ENCODE assay signal across 17 mouse cellular contexts in the genomic region with DNA sequence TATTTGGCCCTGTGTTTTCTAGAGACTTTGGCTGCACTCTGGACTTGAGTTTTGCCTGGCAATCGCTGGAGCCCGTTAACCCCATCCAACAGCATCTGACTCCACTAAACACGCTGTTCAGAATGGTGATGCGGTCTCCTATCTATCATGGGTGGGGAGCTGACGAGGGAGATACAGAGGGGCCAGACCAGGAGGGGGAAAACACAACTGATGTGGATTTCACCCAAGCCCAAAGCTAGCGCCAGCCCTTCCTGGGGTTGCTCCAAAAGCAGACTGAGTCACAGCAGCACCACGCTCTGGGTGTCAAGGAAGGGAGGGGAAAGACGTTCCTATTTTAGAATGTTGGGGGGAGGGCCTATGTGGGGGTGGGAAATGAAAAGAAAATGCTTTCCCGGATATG.
DNase-seq lines count a peak whose midpoint lies in the region; ATAC-seq lines count a peak whose summit lies in the region.
"Had no signal": no experiment of that assay in that cellular context is flagged by ENCODE, and none has a peak within 500 bp of the region (broad histone marks: within the 10 kb centered on the region; RNA-seq: fewer than 3 reads in every experiment).

No protein-coding gene starts in this region.

- WGBS in midbrain, embryonic 13.5 days: 33% methylated on average over 9 of the region's 9 CpGs
- WGBS in midbrain, embryonic 14.5 days: 36% methylated on average over 9 of the region's 9 CpGs
- WGBS in liver, embryonic 13.5 days (ENCODE audit: insufficient replicate concordance): 30% methylated on average over 9 of the region's 9 CpGs

- H3K4me2 ChIP-seq in midbrain, embryonic 13.5 days (replicated peaks): 0 out of 2 replicates have a peak overlapping the region, but pooled peaks have one; percentile 37
- no peak overlapping the region for H3K4me2 ChIP-seq in midbrain, embryonic 14.5 days (ENCODE audit: low read length)
- H3K4me2 ChIP-seq in liver, embryonic 13.5 days: no peak overlapping the region

- DNase-seq in heart, postnatal 4 days: peak; percentile 52
- no peak for DNase-seq in heart, postnatal 36 days
- DNase-seq in midbrain, embryonic 14.5 days: no peak
- DNase-seq in liver, embryonic 13.5 days: no peak
- no peak for DNase-seq in spleen, adult 18-20 months
- no peak for DNase-seq in left cerebral cortex, adult 8-10 months (ENCODE audit: low spot score in 2 of 2)
- DNase-seq: adrenal gland, adult 8-10 months; gastrocnemius, postnatal 10 days; kidney, adult 2 months; kidney, postnatal 36 days; layer of hippocampus, adult 9-11 months; thymus, adult 2 months had no signal

- peaks cover 73% of the 10 kb centered on the region for H3K27me3 ChIP-seq in midbrain, embryonic 13.5 days
- H3K27me3 ChIP-seq in midbrain, embryonic 14.5 days (ENCODE audit: control insufficient read depth, insufficient read depth, low read length): peaks cover 9% of the 10 kb centered on the region
- H3K27me3 ChIP-seq in liver, embryonic 13.5 days: peaks cover 43% of the 10 kb centered on the region

- peaks cover 99% of the 10 kb centered on the region for H3K4me1 ChIP-seq in midbrain, embryonic 13.5 days (replicated peaks)
- peaks cover 72% of the 10 kb centered on the region for H3K4me1 ChIP-seq in midbrain, embryonic 14.5 days (ENCODE audit: control insufficient read depth, insufficient read depth, low read length)
- H3K4me1 ChIP-seq in liver, embryonic 13.5 days (replicated peaks): peaks cover 81% of the 10 kb centered on the region

- H3K9ac ChIP-seq in midbrain, embryonic 13.5 days (replicated peaks): 0 out of 2 replicates have a peak overlapping the region, but pooled peaks have one; percentile 14
- no peak overlapping the region for H3K9ac ChIP-seq in midbrain, embryonic 14.5 days (replicated peaks; ENCODE audit: low read length)
- H3K9ac ChIP-seq in liver, embryonic 13.5 days: no peak overlapping the region
- H3K9ac ChIP-seq: limb, embryonic 13.5 days; lung, embryonic 15.5 days had no signal

- no peak for ATAC-seq in midbrain, embryonic 13.5 days
- no peak for ATAC-seq in midbrain, embryonic 14.5 days (ENCODE audit: low FRiP score, low TSS enrichment)
- ATAC-seq in liver, embryonic 13.5 days (ENCODE audit: low read depth): peak; percentile 31; the same call in 1 of the 2 replicates
- ATAC-seq: CD4-positive, CD25-positive, alpha-beta regulatory T cell, adult 4 months had no signal

- intact Hi-C loops in heart, postnatal 36 days (cut with DNase I): loop anchor here (5.0 kb wide), 1 partner anchor 322 kb away; no protein-coding TSS in a partner anchor

- H3K27ac ChIP-seq in midbrain, embryonic 13.5 days: no peak overlapping the region
- no peak overlapping the region for H3K27ac ChIP-seq in midbrain, embryonic 14.5 days (replicated peaks; ENCODE audit: low read depth, low read length)
- no peak overlapping the region for H3K27ac ChIP-seq in liver, embryonic 13.5 days
- H3K27ac ChIP-seq: limb, embryonic 13.5 days; lung, embryonic 15.5 days had no signal

- H3K4me3 ChIP-seq in midbrain, embryonic 13.5 days (replicated peaks): no peak overlapping the region
- no peak overlapping the region for H3K4me3 ChIP-seq in midbrain, embryonic 14.5 days (replicated peaks; ENCODE audit: low read depth, low read length)
- H3K4me3 ChIP-seq in liver, embryonic 13.5 days (replicated peaks): no peak overlapping the region
- H3K4me3 ChIP-seq: erythroblast, embryonic 14.5 days; lung, embryonic 15.5 days had no signal

- H3K9me3 ChIP-seq in midbrain, embryonic 13.5 days: no peaks in the 10 kb centered on the region
- H3K9me3 ChIP-seq in midbrain, embryonic 14.5 days (ENCODE audit: control insufficient read depth, low read length): no peaks in the 10 kb centered on the region
- H3K9me3 ChIP-seq in liver, embryonic 13.5 days (replicated peaks): no peaks in the 10 kb centered on the region
- H3K9me3 ChIP-seq: limb, embryonic 13.5 days; lung, embryonic 15.5 days had no signal

- no peaks in the 10 kb centered on the region for H3K36me3 ChIP-seq in midbrain, embryonic 13.5 days
- no peaks in the 10 kb centered on the region for H3K36me3 ChIP-seq in midbrain, embryonic 14.5 days (ENCODE audit: control insufficient read depth, insufficient read depth, low read length)
- no peaks in the 10 kb centered on the region for H3K36me3 ChIP-seq in liver, embryonic 13.5 days
- H3K36me3 ChIP-seq: limb, embryonic 13.5 days; lung, embryonic 15.5 days had no signal
